Comparison of ENCODE assay signal across 8 mouse cellular contexts in the genomic region with DNA sequence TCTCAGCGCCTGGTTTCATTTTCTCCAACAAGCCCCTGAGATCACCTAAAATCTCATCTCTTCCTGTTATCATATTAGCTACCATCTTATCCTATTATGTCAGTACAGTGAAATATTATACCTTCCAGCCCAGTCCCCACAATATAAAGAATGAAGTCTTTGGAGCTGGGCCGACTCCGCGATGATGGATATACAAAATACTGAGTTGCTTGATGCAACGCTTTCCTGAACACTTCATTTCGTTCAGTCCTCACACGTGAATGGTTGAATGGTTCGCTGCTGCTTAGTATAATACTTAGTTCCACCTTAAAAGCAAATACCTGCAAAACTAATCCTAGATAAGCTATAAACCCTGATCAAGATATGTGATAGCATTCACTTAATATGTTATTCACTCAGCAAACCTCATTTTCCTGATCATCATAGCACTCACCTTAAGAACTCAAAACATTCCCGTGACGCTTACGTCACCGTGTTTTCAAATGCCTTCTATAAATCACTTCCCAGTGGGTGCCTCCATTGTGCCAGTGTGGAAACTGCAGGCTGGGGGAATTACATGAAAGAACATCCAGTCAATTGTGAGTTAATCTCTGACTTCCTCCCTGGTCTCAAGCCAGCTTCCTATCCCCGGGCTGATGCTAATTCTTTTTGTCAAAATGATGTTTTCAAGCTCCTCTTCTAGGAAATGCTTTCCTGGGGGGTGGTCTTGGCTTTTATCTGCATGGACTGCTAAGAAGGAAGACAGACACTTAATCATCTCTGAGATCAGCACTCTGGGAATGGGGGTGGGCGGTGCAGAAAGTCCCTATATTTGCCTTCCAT. TPM values are rescaled to one million over a fixed set of nuclear protein-coding genes. Genes with fewer than 3 reads are reported as not detected.
DNase-seq lines count a peak whose midpoint lies in the region; ATAC-seq and TF ChIP-seq lines count a peak whose summit lies in the region.

TSS of gene Trim44 (minus strand) at position 466 of the 822 bp plus-strand sequence.

- no peak for ATAC-seq in heart, embryonic 15.5 days (replicated peaks; ENCODE audit: insufficient number of reproducible peaks, insufficient read depth, low FRiP score, low read depth)
- ATAC-seq in midbrain, embryonic 14.5 days (ENCODE audit: low FRiP score, low TSS enrichment): peak; percentile 53; the same call in 1 of the 2 replicates

- H3K9me3 ChIP-seq in CH12.LX (replicated peaks; ENCODE audit: low read length): no peaks in the 10 kb centered on the region
- no peaks in the 10 kb centered on the region for H3K9me3 ChIP-seq in heart, embryonic 15.5 days (replicated peaks)
- H3K9me3 ChIP-seq in midbrain, embryonic 14.5 days (ENCODE audit: control insufficient read depth, low read length): no peaks in the 10 kb centered on the region

- dilution Hi-C loops in CH12.LX (cut with MboI; ENCODE audit: extremely low pct_ligation_motif_present, extremely low pct_unique_long_range_greater_than_20kb, low sequenced_read_pairs): no loop called here

- H3K4me1 ChIP-seq in CH12.LX (ENCODE audit: control insufficient read depth in 1 of 2, insufficient read depth in 2 of 2): 0 out of 4 replicates have a peak, but pooled peaks cover 0 to 2% of the 10 kb centered on the region in 2 experiments
- peaks cover 9% of the 10 kb centered on the region; the same call in 1 of the 2 replicates for H3K4me1 ChIP-seq in embryonic fibroblast, embryonic 13.5 days (ENCODE audit: control insufficient read depth, insufficient read depth, low read length)
- H3K4me1 ChIP-seq in heart, embryonic 15.5 days (replicated peaks): peaks cover 19% of the 10 kb centered on the region
- H3K4me1 ChIP-seq in midbrain, embryonic 14.5 days (ENCODE audit: control insufficient read depth, insufficient read depth, low read length): peaks cover 11% of the 10 kb centered on the region

- no peak for TF ChIP-seq CTCF in CH12.LX (conservative IDR thresholded peaks at IDR 0.05 in 1 of 2, IDR thresholded peaks at IDR 0.05 in 1 of 2; ENCODE audit: low read depth in 2 of 2, low read length in 2 of 2)
- TF ChIP-seq CTCF in embryonic fibroblast, embryonic 13.5 days (IDR thresholded peaks at IDR 0.05; ENCODE audit: borderline replicate concordance, insufficient read depth, low read length): no peak

- TF ChIP-seq POLR2A in CH12.LX (IDR thresholded peaks at IDR 0.05; ENCODE audit: low read depth, low read length): no peak
- TF ChIP-seq POLR2A in embryonic fibroblast, embryonic 13.5 days (IDR thresholded peaks at IDR 0.05; ENCODE audit: low read depth, low read length): no peak

- no peak within 1 kb of the TSS for H3K9ac ChIP-seq in CH12.LX (ENCODE audit: insufficient read depth, low read depth)
- no peak within 1 kb of the TSS for H3K9ac ChIP-seq in heart, embryonic 15.5 days
- H3K9ac ChIP-seq in midbrain, embryonic 14.5 days (replicated peaks; ENCODE audit: low read length): no peak within 1 kb of the TSS

- H3K79me2 ChIP-seq in CH12.LX (replicated peaks; ENCODE audit: control insufficient read depth, extremely low read depth, insufficient read depth, poor library complexity, severe bottlenecking): no peaks in the 10 kb centered on the region

- WGBS in heart, embryonic 15.5 days: 44% methylated on average over 14 of the region's 14 CpGs
- 30% methylated on average over 14 of the region's 14 CpGs for WGBS in midbrain, embryonic 14.5 days

- no peak within 1 kb of the TSS for H3K4me3 ChIP-seq in CH12.LX (replicated peaks in 1 of 3; ENCODE audit: low read depth in 2 of 3, low read length in 2 of 3, poor library complexity in 1 of 3)
- H3K4me3 ChIP-seq in embryonic fibroblast, embryonic 13.5 days (ENCODE audit: insufficient read depth, low read length): no peak within 1 kb of the TSS
- no peak within 1 kb of the TSS for H3K4me3 ChIP-seq in heart, embryonic 15.5 days
- no peak within 1 kb of the TSS for H3K4me3 ChIP-seq in midbrain, embryonic 14.5 days (replicated peaks; ENCODE audit: low read depth, low read length)

- no peaks in the 10 kb centered on the region for H3K36me3 ChIP-seq in CH12.LX (replicated peaks in 1 of 2; ENCODE audit: control insufficient read depth in 1 of 2, insufficient read depth in 1 of 2, low read length in 1 of 2)
- H3K36me3 ChIP-seq in heart, embryonic 15.5 days: no peaks in the 10 kb centered on the region
- no peaks in the 10 kb centered on the region for H3K36me3 ChIP-seq in midbrain, embryonic 14.5 days (ENCODE audit: control insufficient read depth, insufficient read depth, low read length)

- in situ Hi-C loops in CH12.LX (cut with MboI; ENCODE audit: low pct_ligation_motif_present, low pct_unique_long_range_greater_than_20kb, low sequenced_read_pairs): no loop called here

- no peak within 1 kb of the TSS for H3K4me2 ChIP-seq in CH12.LX (ENCODE audit: insufficient read depth, low read depth, poor library complexity, severe bottlenecking)
- peak within 1 kb of the TSS; percentile 37 for H3K4me2 ChIP-seq in heart, embryonic 15.5 days
- peak within 1 kb of the TSS; percentile 33 for H3K4me2 ChIP-seq in midbrain, embryonic 14.5 days (ENCODE audit: low read length)

- DNase-seq in CH12.LX (ENCODE audit: extremely low read depth) (no peak), MN1 (ENCODE audit: low spot score) (peak; percentile 49)
- DNase-seq in kidney, postnatal 4 days: peak; percentile 31 to 54
- peak; percentile 70 for DNase-seq in midbrain, embryonic 14.5 days
- DNase-seq in urinary bladder, postnatal 10 days (ENCODE audit: low spot score): no peak
- DNase-seq in frontal cortex, postnatal 10 days (ENCODE audit: low spot score in 2 of 2): no peak

- no peaks in the 10 kb centered on the region for H3K27me3 ChIP-seq in CH12.LX (replicated peaks)
- no peaks in the 10 kb centered on the region for H3K27me3 ChIP-seq in heart, embryonic 15.5 days
- H3K27me3 ChIP-seq in midbrain, embryonic 14.5 days (ENCODE audit: control insufficient read depth, insufficient read depth, low read length): no peaks in the 10 kb centered on the region

- no peak for TF ChIP-seq RAD21 in CH12.LX (IDR thresholded peaks at IDR 0.05; ENCODE audit: low read depth, low read length)

- TF ChIP-seq EP300 in CH12.LX (IDR thresholded peaks at IDR 0.05; ENCODE audit: low read length): no peak

- no peak within 1 kb of the TSS for H3K27ac ChIP-seq in CH12.LX (ENCODE audit: insufficient read depth, low read depth)
- no peak within 1 kb of the TSS for H3K27ac ChIP-seq in embryonic fibroblast, embryonic 13.5 days (ENCODE audit: insufficient read depth, low read length)
- H3K27ac ChIP-seq in heart, embryonic 15.5 days: no peak within 1 kb of the TSS
- H3K27ac ChIP-seq in midbrain, embryonic 14.5 days (replicated peaks; ENCODE audit: low read depth, low read length): no peak within 1 kb of the TSS

TF ChIP-seq in CH12.LX, 34 proteins besides CTCF, POLR2A, EP300 and RAD21:
- TF ChIP-seq MEF2A (IDR thresholded peaks at IDR 0.05; ENCODE audit: borderline replicate concordance, low read depth, low read length): no peak
- no peak for TF ChIP-seq MYC (IDR thresholded peaks at IDR 0.05; ENCODE audit: low read depth, low read length)
- TF ChIP-seq UBTF (IDR thresholded peaks at IDR 0.05; ENCODE audit: low read depth, low read length): no peak
- TF ChIP-seq MXI1 (IDR thresholded peaks at IDR 0.05; ENCODE audit: low read depth, low read length): no peak
- no peak for TF ChIP-seq ZNF384 (IDR thresholded peaks at IDR 0.05; ENCODE audit: low read depth, low read length)
- no peak for TF ChIP-seq KAT2A (IDR thresholded peaks at IDR 0.05; ENCODE audit: insufficient replicate concordance, low read length)
- TF ChIP-seq GABPA (IDR thresholded peaks at IDR 0.05; ENCODE audit: insufficient replicate concordance, low read depth, low read length): no peak
- TF ChIP-seq ETS1 (conservative IDR thresholded peaks at IDR 0.05; ENCODE audit: low read depth, low read length): no peak
- no peak for TF ChIP-seq SMC3 (IDR thresholded peaks at IDR 0.05; ENCODE audit: low read depth, low read length)
- TF ChIP-seq ZC3H11A (IDR thresholded peaks at IDR 0.05; ENCODE audit: low read depth, low read length): no peak
- TF ChIP-seq NRF1 (IDR thresholded peaks at IDR 0.05; ENCODE audit: low read depth, low read length): no peak
- no peak for TF ChIP-seq TBP (conservative IDR thresholded peaks at IDR 0.05; ENCODE audit: low read depth, low read length)
- no peak for TF ChIP-seq CHD1 (IDR thresholded peaks at IDR 0.05; ENCODE audit: low read depth, low read length)
- TF ChIP-seq MAZ (IDR thresholded peaks at IDR 0.05; ENCODE audit: low read depth, low read length): no peak
- TF ChIP-seq POLR2AphosphoS2 (IDR thresholded peaks at IDR 0.05; ENCODE audit: low read depth, low read length): no peak
- TF ChIP-seq E2F4 (IDR thresholded peaks at IDR 0.05; ENCODE audit: insufficient replicate concordance, low read depth, low read length): no peak
- TF ChIP-seq RCOR1 (conservative IDR thresholded peaks at IDR 0.05; ENCODE audit: low read depth, low read length): no peak
- TF ChIP-seq MAFK (IDR thresholded peaks at IDR 0.05; ENCODE audit: insufficient replicate concordance, low read length): no peak
- no peak for TF ChIP-seq JUND (conservative IDR thresholded peaks at IDR 0.05; ENCODE audit: low read depth, low read length)
TF ChIP-seq in CH12.LX: peak in this region for 0.

RNA-seq across cellular contexts. Expression of gene Trim44, which starts in this region (rescaled TPM):
- 20.7 and 22.7 TPM in 2 replicates for total RNA-seq in CH12.LX (2012; rRNA removed)
- 26.9 and 28.0 TPM in 2 replicates for total RNA-seq in CH12.LX (2014; rRNA removed)
- polyA plus RNA-seq in CH12.LX (2012; ENCODE audit: insufficient read length, low read depth): 77.5 and 80.9 TPM in 2 replicates
- polyA plus RNA-seq in embryonic fibroblast, embryonic 13.5 days (2011; ENCODE audit: insufficient read length, low read depth, missing spikeins): 76.1 and 97.4 TPM in 2 replicates
- 22.5 and 25.2 TPM in 2 replicates for polyA plus RNA-seq in heart, embryonic 15.5 days (2015; fragmentation: Nextera tagmentation; extraction: Ambion mirVana)
- 58.7 and 71.7 TPM in 2 replicates for polyA plus RNA-seq in midbrain, embryonic 14.5 days (2014; fragmentation: Nextera tagmentation; extraction: Ambion mirVana)

Comparison
In these comparisons a context has a peak if more than half of its experiments do, and no peak if none do; other contexts are left out.
1. DNase-seq: peak in MN1 (single experiment), kidney, postnatal 4 days (2 of 2) and midbrain, embryonic 14.5 days (single experiment); none in CH12.LX (single experiment), urinary bladder, postnatal 10 days (single experiment) and frontal cortex, postnatal 10 days (0 of 2).